Mouse (Mus musculus): ENCODE results near the gene Olfr588-ps1.

DNA sequence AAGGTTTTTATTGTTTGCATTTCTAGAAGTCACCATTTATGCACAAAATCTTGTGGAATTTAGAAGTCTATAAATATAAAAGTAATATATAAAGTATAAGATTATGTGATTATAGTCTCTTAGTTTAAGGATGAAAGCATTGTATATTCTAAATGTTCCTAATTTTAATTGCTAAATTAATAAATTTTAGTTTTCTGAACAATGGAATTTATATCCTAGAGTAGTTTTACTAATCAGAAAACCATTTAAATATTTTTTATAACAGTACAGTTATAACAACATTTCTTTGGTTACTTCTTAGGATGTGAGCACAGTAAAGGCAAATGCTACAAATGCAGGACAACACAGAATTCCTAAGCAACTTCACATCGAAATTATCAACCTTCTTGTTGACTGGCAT is 43.3 kb upstream of the Olfr588-ps1 start, which contains the start of gene Olfr585:
- no peak for TF ChIP-seq NELFE (IDR thresholded peaks at IDR 0.05; ENCODE audit: low read depth, low read length)
- no peak for TF ChIP-seq GATA1 (IDR thresholded peaks at IDR 0.05; ENCODE audit: low read depth, low read length)
- no peak for TF ChIP-seq ZC3H11A (IDR thresholded peaks at IDR 0.05; ENCODE audit: low read depth, low read length)
- TF ChIP-seq BHLHE40 (IDR thresholded peaks at IDR 0.05; ENCODE audit: borderline replicate concordance, low read depth, low read length): no peak
- TF ChIP-seq ZNF384 (IDR thresholded peaks at IDR 0.05; ENCODE audit: low read depth, low read length): no peak
- TF ChIP-seq UBTF (IDR thresholded peaks at IDR 0.05; ENCODE audit: borderline replicate concordance, insufficient read depth, low read depth, low read length): no peak
